Mouse (Mus musculus) lung, postnatal 0 days (tissue): ENCODE data around the gene Elavl3.

Experiments used
- CTCF ChIP-seq: IDR thresholded peaks from 2 replicates; pipeline ENCODE4 v1.5.1; 2016; ENCODE audit warnings: antibody characterized with exemption, mild to moderate bottlenecking
- EP300 ChIP-seq: IDR thresholded peaks from 2 replicates; pipeline ENCODE4 v1.6.1; 2016; ENCODE audit warnings: antibody characterized with exemption, mild to moderate bottlenecking, control low read depth

DNA sequence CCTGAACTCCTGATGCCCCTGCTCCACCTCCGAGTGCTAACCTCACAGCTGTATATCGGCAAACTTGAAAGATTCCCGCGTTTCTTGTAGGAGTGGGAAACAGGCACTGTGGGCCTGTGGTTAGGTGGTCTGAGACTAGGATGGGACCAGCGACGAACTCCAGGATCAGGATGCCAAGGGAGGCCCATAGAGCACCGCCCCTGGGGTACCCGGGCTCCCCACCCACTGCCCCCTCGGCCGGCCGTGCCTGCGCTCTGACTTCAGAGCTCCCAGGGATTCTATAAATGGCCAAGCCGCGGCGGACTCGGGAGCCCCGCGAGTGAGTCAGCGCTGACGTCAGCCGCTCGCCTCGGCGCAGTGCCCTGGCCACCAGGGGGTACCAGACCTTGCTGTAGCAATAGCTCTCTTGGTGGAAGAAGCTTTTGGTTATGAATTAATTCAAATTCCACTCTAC is 44.1 kb upstream of the Elavl3 start:
- TF ChIP-seq EP300 = no peak
- peak; percentile 85 for TF ChIP-seq CTCF
